Mouse (Mus musculus) erythroblast, embryonic 14.5 days (primary cell): ENCODE measurements around the gene Vangl2.

Experiments
- GATA1 ChIP-seq: IDR thresholded peaks from 2 replicates; pipeline ENCODE4 v1.6.1; 2012; ENCODE audit warnings: low read length, inconsistent platforms, mixed read lengths
- TAL1 ChIP-seq: IDR thresholded peaks from 3 replicates; pipeline ENCODE4 v1.6.1; 2012; ENCODE audit warnings: low read length, inconsistent platforms, mixed read lengths

DNA sequence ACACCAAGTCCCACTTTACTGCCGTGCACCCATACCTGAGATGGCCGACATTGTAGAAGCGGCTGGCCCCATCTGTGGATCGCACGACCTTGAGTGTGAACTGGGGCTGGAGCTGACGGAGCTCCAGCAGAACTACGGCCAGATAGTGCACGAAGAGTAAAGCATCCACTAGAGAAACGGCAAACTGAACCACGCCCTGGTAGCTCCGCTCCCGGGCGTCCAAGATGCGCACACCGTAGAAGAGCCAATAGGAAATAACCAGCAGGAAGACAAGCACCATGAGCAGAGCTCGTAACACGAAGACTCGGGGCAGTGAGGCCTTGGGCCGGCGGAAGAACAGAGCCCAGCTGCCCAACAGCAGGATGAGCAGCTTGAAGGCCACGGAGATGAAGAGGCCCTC lies 18.8 kb downstream of the Vangl2 start:
- TF ChIP-seq TAL1 (no peak), GATA1 (no peak)
